Mouse (Mus musculus) bone marrow macrophage, adult 2 months (primary cell): Measurements from ENCODE around the gene Ccdc27.

Experiments
- CTCF ChIP-seq: IDR thresholded peaks from 2 replicates; pipeline ENCODE4 v1.5.1; 2012; ENCODE audit warnings: low read depth, mild to moderate bottlenecking, low read length, moderate library complexity
- POLR2A ChIP-seq: IDR thresholded peaks from 2 replicates; pipeline ENCODE4 v1.6.1; 2012; ENCODE audit warnings: mild to moderate bottlenecking, low read depth, low read length, borderline replicate concordance

GRCm38 (mm10) chr4:154021432-154021831, 21.0 kb downstream of the Ccdc27 start:
- TF ChIP-seq POLR2A, result no peak
- TF ChIP-seq CTCF, result no peak
